Mouse (Mus musculus): Measurements from ENCODE around the gene Gclm.

The Gclm gene

DNA sequence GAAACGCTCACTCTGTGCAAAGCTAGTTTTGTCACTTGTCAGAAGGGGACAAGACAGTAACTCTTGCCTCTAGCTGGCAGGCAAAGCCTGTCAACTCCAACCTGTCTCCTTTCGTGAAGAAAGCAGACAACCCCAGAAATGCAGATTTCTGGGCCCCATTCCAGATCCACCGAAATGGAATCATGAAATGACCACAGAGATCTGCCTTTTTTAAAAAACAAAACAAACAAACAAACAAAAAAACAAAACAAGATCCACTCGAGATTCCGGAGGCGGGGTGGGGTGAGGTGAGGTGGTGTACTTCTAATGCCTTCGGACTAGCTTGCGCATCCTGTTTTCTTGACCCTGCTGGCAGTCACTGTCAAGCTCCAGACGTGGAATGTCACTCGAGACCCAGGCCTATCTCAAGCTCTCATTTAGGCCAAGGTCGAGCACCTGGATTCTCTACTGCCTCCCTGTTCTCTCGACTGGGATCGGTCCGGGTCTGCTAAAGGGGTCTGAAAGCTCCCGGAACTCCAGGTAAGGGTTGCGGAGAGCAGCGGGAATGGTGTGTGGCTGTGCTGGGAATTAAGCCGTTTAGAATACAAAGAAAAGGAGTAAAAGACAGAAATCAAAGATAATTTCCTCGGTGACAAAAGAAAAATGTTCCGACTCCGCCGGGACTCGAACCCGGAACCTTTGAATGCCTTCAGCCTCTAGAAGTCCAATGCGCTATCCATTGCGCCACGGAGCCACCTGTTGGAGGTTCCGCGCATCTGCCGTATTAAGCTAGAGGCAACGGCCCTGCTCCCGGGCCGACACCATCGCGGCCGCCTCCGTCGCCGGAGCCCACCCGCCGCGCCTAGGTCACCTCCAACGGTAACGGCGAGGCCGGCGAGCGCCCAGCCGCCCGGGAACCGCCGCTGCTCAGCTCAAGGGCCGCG is 47.2 kb downstream of the Gclm start:
- peak; percentile 82 for DNase-seq (ENCODE audit: low read depth, low spot score)

DNA sequence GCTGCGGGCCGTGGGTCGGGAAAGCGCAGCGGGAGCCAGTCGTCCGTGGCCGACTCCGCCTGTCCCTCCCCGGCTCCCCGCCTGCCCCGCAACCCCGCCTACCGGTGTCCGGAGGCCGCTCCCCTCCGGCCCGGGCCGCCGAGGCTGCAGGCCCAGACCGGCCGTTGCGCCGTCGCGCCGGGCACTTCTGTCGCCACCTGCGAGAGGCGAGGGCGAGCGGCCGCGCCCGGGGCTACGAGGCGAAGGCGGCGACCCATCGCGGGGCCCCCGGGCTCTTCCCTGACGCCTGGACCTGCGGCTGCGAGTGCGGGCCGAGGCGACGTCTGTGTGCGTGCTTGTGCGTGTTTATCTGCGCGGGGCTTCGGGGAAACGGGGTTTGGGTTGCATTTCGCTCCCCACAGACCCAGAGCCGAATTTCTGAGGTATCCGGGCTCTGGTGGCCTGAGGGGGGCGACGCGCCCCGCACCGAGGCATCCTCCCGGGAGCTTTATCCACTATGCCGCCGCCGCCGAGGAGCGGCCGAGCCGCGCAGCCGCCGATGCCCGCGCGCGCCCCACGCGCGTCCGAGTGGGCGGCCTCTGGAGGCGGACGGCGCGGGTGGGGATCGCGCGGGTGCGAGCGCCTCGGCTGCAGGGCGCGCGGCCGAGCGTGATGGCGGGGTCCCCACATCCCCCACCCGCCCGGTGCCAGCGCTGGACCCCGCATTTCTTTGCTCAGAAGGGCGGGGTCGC is 48.0 kb downstream of the Gclm start:
- DNase-seq (ENCODE audit: low read depth, low spot score): peak; percentile 60

DNA sequence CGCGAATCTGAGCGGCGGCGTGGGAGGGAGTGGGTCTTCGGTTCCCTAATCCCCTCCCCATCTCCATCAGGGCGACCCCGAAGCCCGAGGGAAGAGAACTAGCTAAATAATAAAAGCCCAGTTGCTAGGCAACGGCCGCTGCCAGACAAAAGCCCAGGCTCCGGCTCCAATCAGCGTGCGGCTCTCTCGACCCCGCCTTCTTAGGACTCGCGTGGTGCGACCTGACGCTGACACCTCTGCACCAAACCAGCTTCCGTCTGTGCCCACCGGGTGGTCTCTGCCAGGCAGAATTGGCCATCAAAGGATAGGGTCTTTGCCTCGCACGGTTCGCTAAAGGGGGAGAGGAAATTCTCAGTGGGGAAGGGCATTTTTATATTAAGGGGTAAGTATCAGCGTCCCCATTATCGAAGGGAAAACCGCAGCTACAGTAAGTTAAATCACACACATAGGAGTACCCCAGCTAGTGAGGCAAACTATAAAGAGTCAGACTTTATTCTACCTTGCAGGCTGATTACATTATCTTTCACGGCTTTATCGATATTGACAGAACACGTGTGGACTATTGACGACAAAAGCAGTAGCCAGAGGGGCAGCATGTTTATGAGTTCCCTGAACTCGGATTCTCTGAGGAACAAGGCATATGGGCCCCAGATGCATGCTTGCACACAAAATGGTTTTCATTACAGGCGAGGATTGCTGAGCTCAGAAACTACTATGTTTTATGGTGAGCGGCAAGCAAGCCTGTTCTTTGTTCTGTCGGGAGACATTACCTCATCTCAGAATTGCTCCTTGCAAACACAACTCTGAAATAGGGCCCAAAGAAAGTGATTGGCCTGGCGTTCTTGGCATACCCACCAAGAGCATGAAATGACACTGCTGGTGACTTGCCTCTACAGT is 48.8 kb downstream of the Gclm start, which contains the start of gene Bcar3:
Gene Bcar3 (plus strand): TSS at position 183 of the 897 bp plus-strand sequence.
- DNase-seq (ENCODE audit: low read depth, low spot score): peak; percentile 98

DNA sequence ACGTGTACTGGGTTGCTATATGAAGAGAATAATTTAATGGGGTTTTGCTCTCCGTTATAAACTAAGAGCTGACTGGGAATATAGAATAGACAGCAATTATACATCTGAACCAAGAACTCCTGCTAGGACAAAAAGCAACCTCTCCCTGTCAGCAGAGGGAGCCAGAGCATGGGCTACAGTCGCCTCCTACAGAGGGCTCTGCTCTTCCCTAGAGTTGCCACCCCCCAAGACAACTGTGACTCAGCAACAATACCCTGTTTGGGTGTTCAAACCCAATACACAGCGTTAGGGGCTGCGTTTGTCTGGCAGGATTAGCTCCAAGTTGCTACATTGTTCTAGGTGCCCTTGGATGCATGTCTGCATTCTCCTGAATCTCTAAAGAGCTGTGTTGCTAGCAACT is 50.2 kb downstream of the Gclm start:
- peak; percentile 91 for DNase-seq (ENCODE audit: low read depth, low spot score)

DNA sequence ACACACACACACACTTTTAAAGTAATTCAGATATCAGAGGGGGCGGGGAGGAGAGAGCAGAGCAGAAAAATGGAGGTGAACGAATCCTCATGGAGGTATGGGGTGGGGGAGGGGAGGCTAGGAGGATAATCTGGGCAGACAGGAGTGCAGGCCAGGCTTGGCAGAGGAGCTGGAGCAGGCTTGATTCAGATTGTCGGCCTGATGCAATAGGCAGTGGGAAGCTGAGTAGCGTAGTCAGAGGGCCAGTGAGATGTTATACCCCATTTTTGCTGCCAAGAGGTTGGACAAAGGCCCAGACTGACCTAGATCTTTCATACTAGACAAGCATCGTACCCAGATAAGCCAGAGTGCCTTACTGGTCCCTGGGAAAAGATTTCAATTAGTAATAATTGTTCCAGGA is 51.6 kb downstream of the Gclm start:
- no peak for DNase-seq (ENCODE audit: low read depth, low spot score)

DNA sequence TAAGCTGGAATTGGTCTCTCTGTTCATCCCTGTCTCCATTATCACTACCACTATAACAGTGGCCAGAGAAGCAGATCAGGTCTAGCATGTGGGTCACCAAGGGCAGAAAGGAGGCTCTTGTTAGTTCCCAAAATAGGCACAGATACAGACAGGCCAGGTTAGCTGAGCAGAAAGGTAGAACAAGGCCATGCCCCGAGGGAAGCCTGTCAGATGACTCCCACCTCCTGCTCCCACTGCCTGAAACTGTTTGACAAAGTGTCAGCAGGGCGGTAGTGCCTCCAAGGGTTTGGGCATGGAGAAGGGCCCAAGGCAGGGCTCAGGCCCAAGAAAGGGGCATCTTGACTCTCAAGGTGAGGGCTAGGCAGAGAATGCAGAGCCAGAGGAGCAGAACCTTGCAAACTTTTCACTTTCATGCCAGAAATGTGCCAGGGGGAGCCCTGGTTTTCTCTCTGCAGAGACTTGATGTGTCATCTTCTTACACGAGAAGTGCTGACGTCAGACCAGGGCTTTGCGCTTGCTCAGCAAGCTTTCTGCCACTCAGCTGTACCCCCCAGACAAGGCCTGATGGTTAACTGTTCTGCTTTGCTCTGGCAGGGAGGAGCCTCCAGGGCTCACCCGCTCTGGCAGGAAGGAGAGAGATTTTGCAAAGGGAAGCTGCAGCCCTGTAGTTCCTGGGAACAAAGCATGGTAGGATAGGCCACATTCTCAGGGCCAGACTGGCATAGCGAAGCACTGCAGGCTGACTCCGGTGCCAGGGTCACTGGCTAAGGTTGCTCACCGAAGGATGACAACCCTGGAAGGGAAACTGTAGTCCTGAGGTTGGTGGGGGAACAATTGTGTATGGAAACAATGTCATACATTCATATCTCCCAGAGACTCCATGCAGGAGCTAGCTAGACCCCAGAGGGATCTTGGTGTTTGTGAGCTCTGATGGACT is 55.9 kb downstream of the Gclm start:
- no peak for DNase-seq (ENCODE audit: low read depth, low spot score)

DNA sequence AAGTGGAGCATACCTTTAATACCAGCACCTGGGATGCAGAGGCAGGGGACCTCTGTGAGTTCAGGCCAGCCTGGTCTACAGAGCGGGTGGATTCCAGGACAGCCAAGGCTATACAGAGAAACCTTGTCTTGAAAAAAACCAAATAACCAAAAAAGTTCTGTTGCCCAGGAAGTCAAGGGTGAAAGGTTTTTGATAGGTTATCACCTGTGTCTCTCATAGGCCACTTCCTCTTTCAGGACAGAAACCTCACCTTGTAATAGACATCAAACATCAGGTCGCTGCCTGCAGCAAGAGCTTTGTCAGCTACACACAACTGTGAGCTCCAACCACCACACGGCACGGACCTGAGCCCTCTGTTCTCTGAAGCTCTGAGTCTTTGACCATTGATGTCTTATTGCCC is 59.2 kb downstream of the Gclm start:
- no peak for DNase-seq (ENCODE audit: low read depth, low spot score)

DNA sequence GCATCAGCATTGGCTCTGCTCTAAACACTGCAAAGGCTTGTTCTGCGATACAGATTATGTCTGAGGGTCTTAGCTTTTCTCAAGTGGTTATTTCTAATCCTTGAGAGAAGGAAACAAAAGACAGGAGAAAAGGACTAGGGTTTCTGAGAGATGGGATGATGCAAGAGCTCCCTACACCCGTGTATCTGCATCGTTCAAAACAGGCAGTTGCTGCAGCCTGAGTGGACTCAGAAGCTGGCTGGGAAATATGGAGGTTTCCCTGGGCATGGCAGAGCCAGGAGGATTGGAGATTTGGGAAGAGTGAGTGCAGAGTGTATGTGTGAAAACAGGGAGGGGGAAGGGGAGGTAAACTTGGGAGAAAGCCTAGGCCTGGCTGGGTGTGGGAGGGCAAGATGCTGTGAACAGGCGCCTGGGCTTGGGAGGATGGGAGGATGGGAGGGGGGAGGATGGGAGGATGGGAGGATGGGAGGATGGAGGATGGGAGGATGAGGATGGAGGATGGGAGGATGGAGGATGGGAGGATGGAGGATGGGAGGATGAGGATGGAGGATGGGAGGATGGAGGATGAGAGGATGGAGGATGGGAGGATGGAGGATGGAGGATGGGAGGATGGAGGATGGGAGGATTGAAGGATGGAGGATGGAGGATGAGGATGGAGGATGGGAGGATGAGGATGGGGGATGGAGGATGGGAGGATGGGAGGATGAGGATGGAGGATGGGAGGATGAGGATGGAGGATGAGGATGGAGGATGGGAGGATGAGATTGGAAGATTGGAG is 62.7 kb downstream of the Gclm start:
- peak; percentile 86 for DNase-seq (ENCODE audit: low read depth, low spot score)

DNA sequence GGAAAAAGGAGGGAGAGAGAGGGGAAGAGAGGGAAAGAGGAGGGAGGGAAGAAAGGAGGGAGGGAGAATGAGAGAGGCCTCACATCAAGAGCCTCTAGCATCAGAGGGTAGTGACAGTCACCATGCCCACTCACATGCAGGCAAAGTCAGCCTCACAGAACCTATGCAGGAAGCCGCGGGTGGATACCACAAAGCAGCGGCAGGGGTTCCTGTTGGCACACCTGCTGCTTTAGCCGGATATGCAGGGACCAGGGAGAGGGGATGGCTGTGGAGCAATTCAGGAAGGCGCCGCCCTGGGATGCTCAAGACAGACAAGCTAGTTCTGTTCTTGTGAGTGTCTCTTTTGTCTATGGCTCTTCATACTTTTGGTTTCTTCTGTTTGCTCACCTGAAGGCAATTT is 63.6 kb downstream of the Gclm start:
- peak; percentile 69 for DNase-seq (ENCODE audit: low read depth, low spot score)

DNA sequence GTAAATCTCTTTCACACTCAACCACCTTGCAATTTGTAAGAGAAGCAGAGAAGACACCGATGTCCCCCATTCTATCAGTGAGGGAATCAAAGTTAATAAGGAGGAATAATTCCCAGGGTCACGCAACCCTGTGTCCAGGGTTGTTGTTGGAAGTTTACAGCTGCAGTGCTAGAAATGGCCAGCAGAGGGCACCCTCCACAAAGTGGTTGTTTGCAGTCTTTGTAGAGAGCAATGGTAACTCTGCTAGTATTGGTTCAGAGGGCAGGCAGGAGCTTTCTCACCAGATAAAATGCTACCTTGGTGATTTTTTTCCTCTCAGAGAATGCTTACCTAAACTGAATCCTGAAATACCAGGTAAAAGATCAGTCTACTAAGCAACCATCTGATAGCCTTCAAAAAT is 66.7 kb downstream of the Gclm start:
- DNase-seq (ENCODE audit: low read depth, low spot score): peak; percentile 79

DNA sequence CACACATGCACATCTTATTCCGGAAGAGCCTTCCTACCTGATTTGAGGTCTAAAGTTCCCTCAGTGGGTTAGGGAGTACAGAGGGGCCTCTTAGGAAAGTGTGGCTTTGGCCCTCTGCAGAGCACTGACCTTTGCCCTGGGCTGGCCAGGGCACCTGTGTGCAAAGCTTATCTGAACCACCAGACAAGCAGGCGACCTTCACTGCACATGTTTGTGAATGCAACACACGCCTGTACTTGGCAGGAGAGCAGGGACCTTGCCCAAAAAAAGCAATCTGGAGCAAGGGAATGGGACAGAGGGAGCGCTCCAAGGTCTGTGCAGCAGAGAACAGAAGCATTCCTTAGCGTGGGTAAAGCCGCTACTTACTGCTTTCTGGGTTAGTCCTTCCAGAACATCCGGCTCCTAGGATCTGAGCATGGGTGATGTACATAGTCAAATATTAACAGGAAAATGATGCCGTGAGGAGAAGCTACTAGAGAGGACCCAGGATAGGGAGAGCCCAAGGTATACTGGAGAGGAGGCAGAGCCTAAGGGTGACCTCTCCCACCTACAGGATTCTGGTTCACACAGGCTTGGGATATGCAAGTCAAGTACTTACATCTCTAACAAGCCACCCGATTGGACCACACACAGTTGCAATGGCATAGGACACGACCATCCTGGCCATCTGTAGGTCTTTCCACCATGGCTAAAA is 67.7 kb downstream of the Gclm start:
- no peak for DNase-seq (ENCODE audit: low read depth, low spot score)

DNA sequence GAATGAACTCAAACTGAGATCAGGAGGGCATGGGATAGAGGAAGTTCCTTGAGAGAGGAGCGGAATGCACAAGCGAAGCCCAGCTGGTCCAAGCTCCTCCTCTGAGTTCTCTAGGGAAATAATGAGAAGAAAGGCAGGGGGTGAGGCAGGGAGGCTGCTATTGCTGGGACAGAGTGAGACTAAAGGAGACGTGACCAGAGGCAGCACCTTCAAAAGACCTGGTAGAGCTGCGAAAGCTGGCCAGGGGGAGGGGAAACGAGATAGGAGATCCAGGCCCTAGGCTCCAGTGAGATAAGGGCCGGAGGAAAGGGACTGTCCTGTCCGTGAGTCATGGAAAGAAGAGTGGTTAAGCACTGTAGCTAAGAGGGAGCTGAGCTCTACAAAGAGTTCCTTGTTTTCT is 68.6 kb downstream of the Gclm start:
- DNase-seq (ENCODE audit: low read depth, low spot score): no peak

DNA sequence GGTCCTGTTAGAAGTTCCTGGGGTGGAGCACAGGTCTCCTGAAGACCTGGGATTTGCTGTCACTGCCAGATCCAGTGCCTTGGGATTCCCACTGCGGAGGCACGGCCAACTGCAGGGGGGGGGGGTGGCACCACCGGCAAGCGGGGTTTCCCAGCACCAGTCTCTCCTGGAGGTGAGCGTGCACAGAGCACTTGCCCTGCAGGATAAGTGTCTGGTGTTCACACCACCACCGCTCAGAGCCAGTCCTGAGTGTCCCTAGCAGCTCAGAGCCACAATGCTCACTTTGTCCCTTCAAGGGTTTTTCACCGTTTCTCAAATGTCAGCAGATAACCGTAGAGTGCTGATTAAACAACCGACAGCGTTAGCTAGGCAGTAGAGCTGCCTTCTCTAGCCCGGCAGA is 71.3 kb downstream of the Gclm start:
- DNase-seq (ENCODE audit: low read depth, low spot score): no peak

DNA sequence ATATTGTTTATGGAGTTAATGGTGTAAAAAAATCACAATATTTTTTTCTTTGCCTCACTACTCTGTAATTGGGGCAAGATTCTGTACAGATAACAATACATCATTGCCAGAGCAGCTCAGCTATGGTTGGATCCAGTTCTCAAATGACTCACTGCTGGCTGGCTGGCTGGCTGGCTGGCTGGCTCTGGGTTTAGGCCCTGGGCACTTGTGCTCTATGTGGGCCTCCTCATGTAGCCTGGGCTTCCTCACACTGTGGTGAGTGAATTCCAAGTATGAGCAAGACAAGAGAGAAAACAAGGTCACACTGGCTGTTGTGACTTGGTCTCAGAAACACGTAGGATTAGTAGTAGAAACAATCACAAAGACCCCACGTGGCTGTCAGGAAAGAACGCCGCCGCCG is 72.0 kb downstream of the Gclm start:
- DNase-seq (ENCODE audit: low read depth, low spot score): no peak
